Mouse (Mus musculus) midbrain, embryonic 12.5 days (tissue): ENCODE results near the gene Mad1l1. TPM values are rescaled to one million over a fixed set of nuclear protein-coding genes. Genes with fewer than 3 reads are reported as not detected.

Source experiments
- ATAC-seq: fragments of 200-750 bp; cut with Nextera tagmentation; 2 replicates; pipeline ENCODE4 v1.8.0; 2017; ENCODE audit warnings: low read depth, moderate TSS enrichment, moderate library complexity; ENCODE audit not compliant: low FRiP score
- H3K27ac ChIP-seq: fragments of 300-500 bp; sonication (generic); replicated peaks from 2 replicates; pipeline ENCODE4 v1.5.1; 2016; ENCODE audit warnings: mild to moderate bottlenecking
- H3K27me3 ChIP-seq: fragments of 300-500 bp; sonication (generic); 2 replicates; pipeline ENCODE4 v1.6.1; 2016; ENCODE audit warnings: mild to moderate bottlenecking
- H3K36me3 ChIP-seq: fragments of 300-500 bp; sonication (generic); 2 replicates; pipeline ENCODE4 v1.6.1; 2016
- H3K4me1 ChIP-seq: fragments of 300-500 bp; sonication (generic); 2 replicates; pipeline ENCODE4 v1.6.1; 2016
- H3K4me2 ChIP-seq: fragments of 300-500 bp; sonication (generic); replicated peaks from 2 replicates; pipeline ENCODE4 v1.6.1; 2016; ENCODE audit warnings: mild to moderate bottlenecking, moderate library complexity
- H3K4me3 ChIP-seq: fragments of 300-500 bp; sonication (generic); 2 replicates; pipeline ENCODE4 v1.5.1; 2016; ENCODE audit warnings: mild to moderate bottlenecking
- H3K9ac ChIP-seq: fragments of 300-500 bp; sonication (generic); replicated peaks from 2 replicates; pipeline ENCODE4 v1.6.1; 2016; ENCODE audit warnings: mild to moderate bottlenecking, moderate library complexity
- H3K9me3 ChIP-seq: fragments of 300-500 bp; sonication (generic); 2 replicates; pipeline ENCODE4 v1.6.1; 2016; ENCODE audit warnings: mild to moderate bottlenecking
- WGBS: fragments of 180-500 bp; shearing (Covaris S2); methylation state at CpG from one replicate; pipeline ENCODE4 v1.1.7; 2016; 5-methylcytosine and 5-hydroxymethylcytosine counted together
- polyA plus RNA-seq: library from polyadenylated mRNA; unstranded; fragments of >200 nt; fragmentation: Nextera tagmentation; extraction: Ambion mirVana; gene quantifications from 2 replicates; pipeline ENCODE4 v1.2.1, GENCODE M21; 2016

The Mad1l1 gene
- polyA plus RNA-seq, 1 experiment from 2014 or later = 48.7 TPM

GRCm38 (mm10) chr5:140316716-140317115 lies 4.6 kb downstream of the Mad1l1 start:
- no peak overlapping the region for H3K27ac ChIP-seq
- H3K9ac ChIP-seq = no peak overlapping the region
- no peaks in the 10 kb centered on the region for H3K9me3 ChIP-seq
- H3K27me3 ChIP-seq = no peaks in the 10 kb centered on the region
- ATAC-seq = no peak
- no peak overlapping the region for H3K4me3 ChIP-seq
- H3K4me2 ChIP-seq = no peak overlapping the region
- WGBS = 95% methylated on average over 3 of the region's 3 CpGs
- H3K4me1 ChIP-seq = peaks cover 15% of the 10 kb centered on the region
- peaks cover 36% of the 10 kb centered on the region for H3K36me3 ChIP-seq

GRCm38 (mm10) chr5:140307602-140308001 lies 13.8 kb downstream of the Mad1l1 start:
- Histone ChIP-seq H3K4me2 (no peak overlapping the region), H3K27me3 (no peaks in the 10 kb centered on the region), H3K4me3 (no peak overlapping the region), H3K27ac (no peak overlapping the region), H3K4me1 (no peaks in the 10 kb centered on the region), H3K9ac (no peak overlapping the region), H3K36me3 (peaks cover 93% of the 10 kb centered on the region), H3K9me3 (no peaks in the 10 kb centered on the region)
- ATAC-seq = no peak
- WGBS = 94% methylated on average over 14 of the region's 14 CpGs

GRCm38 (mm10) chr5:140306016-140306415 lies 15.3 kb downstream of the Mad1l1 start:
- Histone ChIP-seq H3K4me3 (no peak overlapping the region), H3K36me3 (peaks cover 88% of the 10 kb centered on the region), H3K9ac (no peak overlapping the region), H3K9me3 (no peaks in the 10 kb centered on the region), H3K4me2 (no peak overlapping the region), H3K27me3 (no peaks in the 10 kb centered on the region), H3K27ac (no peak overlapping the region), H3K4me1 (no peaks in the 10 kb centered on the region)
- ATAC-seq = no peak
- 80% methylated on average over 6 of the region's 8 CpGs for WGBS

- Histone ChIP-seq H3K4me1 (no peaks in the 10 kb centered on the region), H3K27me3 (no peaks in the 10 kb centered on the region), H3K27ac (no peak overlapping the region), H3K9me3 (no peaks in the 10 kb centered on the region), H3K36me3 (peaks cover 70% of the 10 kb centered on the region), H3K4me3 (no peak overlapping the region), H3K9ac (0 out of 2 replicates have a peak overlapping the region, but pooled peaks have one; percentile 24), H3K4me2 (no peak overlapping the region)
- WGBS = 80% methylated on average over 4 of the region's 4 CpGs
- no peak for ATAC-seq
Measured at GRCm38 (mm10) chr5:140298291-140298690, 23.1 kb downstream of the Mad1l1 start.

GRCm38 (mm10) chr5:140292152-140292551 lies 29.2 kb downstream of the Mad1l1 start:
- Histone ChIP-seq H3K9me3 (no peaks in the 10 kb centered on the region), H3K9ac (no peak overlapping the region), H3K27me3 (no peaks in the 10 kb centered on the region), H3K4me1 (no peaks in the 10 kb centered on the region), H3K4me2 (no peak overlapping the region), H3K36me3 (peaks cover 56% of the 10 kb centered on the region), H3K4me3 (no peak overlapping the region), H3K27ac (no peak overlapping the region)
- ATAC-seq = no peak
- WGBS = 100% methylated on average over 1 of the region's 1 CpGs

DNA sequence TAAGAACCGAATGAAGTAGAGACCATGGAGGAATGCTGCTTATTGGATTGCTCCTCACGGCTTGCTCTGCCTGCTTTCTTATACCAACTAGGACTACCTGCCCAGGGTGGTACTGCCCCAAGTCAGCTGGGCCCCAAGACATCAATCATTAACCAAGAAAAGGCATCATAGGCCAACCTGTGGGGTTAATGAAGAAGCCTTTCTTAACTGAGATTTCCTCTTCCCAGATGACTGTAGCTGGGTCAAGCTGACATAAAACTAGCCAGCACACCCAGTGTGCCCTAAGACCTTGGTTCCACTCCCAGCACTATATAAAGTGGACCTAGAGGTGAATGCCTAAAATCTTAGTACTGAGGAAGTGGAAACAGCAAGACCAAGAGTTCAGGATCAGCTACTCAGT lies 32.2 kb downstream of the Mad1l1 start:
- Histone ChIP-seq H3K9ac (no peak overlapping the region), H3K27ac (no peak overlapping the region), H3K4me3 (no peak overlapping the region), H3K4me1 (no peaks in the 10 kb centered on the region), H3K27me3 (no peaks in the 10 kb centered on the region), H3K36me3 (peaks cover 49% of the 10 kb centered on the region), H3K9me3 (no peaks in the 10 kb centered on the region), H3K4me2 (no peak overlapping the region)
- WGBS = 95% methylated on average over 2 of the region's 2 CpGs
- no peak for ATAC-seq

DNA sequence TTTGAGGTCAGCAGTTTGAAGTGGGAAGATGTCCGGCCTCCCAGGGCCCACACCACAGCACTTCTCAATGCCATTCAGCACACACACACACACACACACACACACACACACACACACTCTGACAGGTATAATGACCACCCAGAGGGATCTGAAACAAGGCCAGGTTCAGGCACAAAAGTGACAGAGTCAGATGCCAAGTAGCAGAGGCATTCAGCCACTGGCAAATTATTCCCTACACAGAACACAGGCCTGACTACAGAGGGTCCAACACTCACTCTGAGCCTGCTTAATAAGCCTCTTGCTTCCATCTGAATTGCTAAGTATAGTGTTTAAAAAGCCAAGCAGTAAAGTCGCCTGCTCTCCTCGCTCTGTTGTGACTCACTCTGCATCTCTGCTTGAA lies 33.1 kb downstream of the Mad1l1 start:
- ATAC-seq = no peak
- Histone ChIP-seq H3K36me3 (peaks cover 45% of the 10 kb centered on the region), H3K9ac (no peak overlapping the region), H3K9me3 (no peaks in the 10 kb centered on the region), H3K4me3 (no peak overlapping the region), H3K27me3 (no peaks in the 10 kb centered on the region), H3K27ac (no peak overlapping the region), H3K4me1 (no peaks in the 10 kb centered on the region), H3K4me2 (no peak overlapping the region)
- 88% methylated on average over 3 of the region's 3 CpGs for WGBS

GRCm38 (mm10) chr5:140284761-140285160 lies 36.6 kb downstream of the Mad1l1 start:
- ATAC-seq = no peak
- no peak overlapping the region for H3K4me3 ChIP-seq
- no peaks in the 10 kb centered on the region for H3K9me3 ChIP-seq
- H3K36me3 ChIP-seq = peaks cover 35% of the 10 kb centered on the region
- WGBS = 80% methylated on average over 2 of the region's 2 CpGs
- H3K9ac ChIP-seq = no peak overlapping the region
- H3K27ac ChIP-seq = no peak overlapping the region
- H3K4me2 ChIP-seq = no peak overlapping the region
- no peaks in the 10 kb centered on the region for H3K27me3 ChIP-seq
- 0 out of 2 replicates have a peak, but pooled peaks cover 4% of the 10 kb centered on the region for H3K4me1 ChIP-seq

DNA sequence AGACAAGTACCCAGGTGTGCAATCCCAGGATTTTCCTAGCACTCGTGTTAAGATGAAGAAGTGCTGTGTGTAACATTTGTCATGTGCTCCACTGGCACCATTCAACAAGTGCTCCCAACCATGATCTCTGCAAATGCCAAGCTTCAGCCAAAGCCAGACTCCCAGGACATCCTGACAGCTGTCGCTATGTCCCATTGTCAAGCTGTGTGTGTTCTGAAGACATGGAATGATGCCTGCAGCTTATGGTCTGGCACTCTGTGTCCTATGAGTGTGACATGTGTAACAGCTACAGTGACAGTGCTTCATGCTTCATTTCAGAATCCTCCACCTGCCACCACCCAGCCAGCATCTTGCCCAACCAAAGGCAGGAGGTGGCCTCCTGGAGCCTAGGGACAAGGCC lies 37.3 kb downstream of the Mad1l1 start:
- WGBS = 88% methylated on average over 2 of the region's 2 CpGs
- no peak overlapping the region for H3K4me2 ChIP-seq
- H3K4me3 ChIP-seq = no peak overlapping the region
- ATAC-seq = no peak
- H3K27ac ChIP-seq = no peak overlapping the region
- no peaks in the 10 kb centered on the region for H3K27me3 ChIP-seq
- H3K36me3 ChIP-seq = peaks cover 32% of the 10 kb centered on the region
- 0 out of 2 replicates have a peak, but pooled peaks cover 4% of the 10 kb centered on the region for H3K4me1 ChIP-seq
- H3K9me3 ChIP-seq = no peaks in the 10 kb centered on the region
- no peak overlapping the region for H3K9ac ChIP-seq

DNA sequence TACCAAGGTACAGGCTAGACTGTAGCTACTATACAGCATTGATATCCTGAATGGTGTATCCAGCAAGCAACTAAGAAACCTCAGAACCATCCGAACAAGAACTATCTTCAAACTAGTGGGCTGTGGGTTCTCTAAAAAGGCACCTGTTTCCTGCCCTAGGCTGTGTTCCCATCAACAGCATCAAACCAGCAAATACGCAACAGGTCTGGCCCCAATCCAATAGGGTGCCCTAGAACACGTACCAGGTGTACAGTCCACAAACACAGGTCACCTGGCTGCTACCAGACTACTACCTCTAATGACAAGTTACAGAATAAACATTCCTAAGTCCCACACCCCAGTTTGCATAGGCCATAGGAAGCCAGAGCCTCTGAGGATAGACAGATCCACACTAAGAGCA lies 38.5 kb downstream of the Mad1l1 start:
- 95% methylated on average over 3 of the region's 3 CpGs for WGBS

DNA sequence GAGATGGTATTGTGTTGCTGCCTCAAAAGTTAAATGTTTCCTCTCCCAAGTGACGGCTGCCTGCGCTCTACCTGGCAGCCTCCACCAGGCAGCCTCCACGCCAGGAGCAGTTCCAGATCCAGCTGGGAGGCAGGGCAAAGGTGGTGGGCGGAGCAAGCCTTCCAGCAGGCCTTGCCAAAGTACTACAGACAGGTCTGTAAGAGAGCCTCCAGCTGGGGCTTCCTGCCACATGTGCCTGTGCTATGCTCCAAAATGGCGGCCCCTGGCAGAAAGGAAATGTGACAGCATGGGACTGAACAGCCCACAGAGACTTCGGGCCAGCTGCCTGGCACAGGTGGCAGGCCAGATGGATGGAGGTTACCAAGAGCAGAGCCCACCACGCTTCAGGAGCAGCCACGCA lies 39.0 kb downstream of the Mad1l1 start:
- no peak for ATAC-seq
- 0 out of 2 replicates have a peak, but pooled peaks cover 4% of the 10 kb centered on the region for H3K4me1 ChIP-seq
- no peaks in the 10 kb centered on the region for H3K27me3 ChIP-seq
- WGBS = 80% methylated on average over 8 of the region's 8 CpGs
- H3K4me2 ChIP-seq = no peak overlapping the region
- H3K4me3 ChIP-seq = no peak overlapping the region
- peaks cover 32% of the 10 kb centered on the region for H3K36me3 ChIP-seq
- no peak overlapping the region for H3K9ac ChIP-seq
- no peak overlapping the region for H3K27ac ChIP-seq
- no peaks in the 10 kb centered on the region for H3K9me3 ChIP-seq

More for the DNA sequence above, 38.5 kb downstream of the Mad1l1 start:
- no peaks in the 10 kb centered on the region for H3K27me3 ChIP-seq
- H3K9me3 ChIP-seq = no peaks in the 10 kb centered on the region
- H3K27ac ChIP-seq = no peak overlapping the region
- no peak overlapping the region for H3K4me2 ChIP-seq
- H3K4me1 ChIP-seq = 0 out of 2 replicates have a peak, but pooled peaks cover 4% of the 10 kb centered on the region
- peaks cover 32% of the 10 kb centered on the region for H3K36me3 ChIP-seq
- no peak for ATAC-seq
- H3K9ac ChIP-seq = no peak overlapping the region
- H3K4me3 ChIP-seq = no peak overlapping the region

GRCm38 (mm10) chr5:140280205-140280604 lies 41.1 kb downstream of the Mad1l1 start:
- Histone ChIP-seq H3K27ac (no peak overlapping the region), H3K4me1 (peaks cover 4% of the 10 kb centered on the region; the same call in 1 of the 2 replicates), H3K4me3 (no peak overlapping the region), H3K4me2 (no peak overlapping the region), H3K27me3 (no peaks in the 10 kb centered on the region), H3K9me3 (no peaks in the 10 kb centered on the region), H3K9ac (no peak overlapping the region), H3K36me3 (peaks cover 29% of the 10 kb centered on the region)
- 65% methylated on average over 9 of the region's 9 CpGs for WGBS
- no peak for ATAC-seq

- no peaks in the 10 kb centered on the region; the same call in 1 of the 2 replicates for H3K4me1 ChIP-seq
- no peak overlapping the region for H3K4me2 ChIP-seq
- H3K27ac ChIP-seq = no peak overlapping the region
- no peaks in the 10 kb centered on the region for H3K27me3 ChIP-seq
- H3K4me3 ChIP-seq = no peak overlapping the region
- H3K9me3 ChIP-seq = no peaks in the 10 kb centered on the region
- WGBS = 81% methylated on average over 6 of the region's 6 CpGs
- peaks cover 25% of the 10 kb centered on the region for H3K36me3 ChIP-seq
- ATAC-seq = no peak
- no peak overlapping the region for H3K9ac ChIP-seq
Measured at GRCm38 (mm10) chr5:140276779-140277178, 44.6 kb downstream of the Mad1l1 start.
